Mouse (Mus musculus): Measurements from ENCODE around the gene Sirt4. TPM values are rescaled to one million over a fixed set of nuclear protein-coding genes. Genes with fewer than 3 reads are reported as not detected.
A peak's percentile ranks its signal among the peaks of the same experiment; 100 is the strongest.

Gene Sirt4
- polyA plus RNA-seq, 1 experiment: 13.6 TPM

- Histone ChIP-seq H3K4me3 (no peak overlapping the region), H3K79me2 (ENCODE audit: control insufficient read depth, insufficient read depth) (peaks cover 69% of the 10 kb centered on the region)
- TF ChIP-seq MAX (IDR thresholded peaks at IDR 0.05; ENCODE audit: low read depth): no peak
- TF ChIP-seq POLR2A (IDR thresholded peaks at IDR 0.05; ENCODE audit: insufficient read length, low read depth): no peak
- no peak for TF ChIP-seq CEBPB (IDR thresholded peaks at IDR 0.05; ENCODE audit: insufficient read depth, poor library complexity, severe bottlenecking)
- no peak for TF ChIP-seq REST (IDR thresholded peaks at IDR 0.05; ENCODE audit: insufficient read depth, insufficient read length)
- TF ChIP-seq TCF3 (IDR thresholded peaks at IDR 0.05; ENCODE audit: insufficient read length, low read depth): no peak
- no peak for TF ChIP-seq E2F4 (IDR thresholded peaks at IDR 0.05; ENCODE audit: insufficient read depth)
- no peak for TF ChIP-seq MYOG (IDR thresholded peaks at IDR 0.05; ENCODE audit: control insufficient read depth in 1 of 3, insufficient read depth in 1 of 3, insufficient read length in 2 of 3, low read depth in 2 of 3)
- no peak for TF ChIP-seq MYOD1 (IDR thresholded peaks at IDR 0.05; ENCODE audit: control insufficient read depth in 1 of 3, insufficient read length in 2 of 3, low read depth in 2 of 3)
- TF ChIP-seq SRF (IDR thresholded peaks at IDR 0.05; ENCODE audit: control insufficient read depth, insufficient read length, low read depth): no peak
- no peak for TF ChIP-seq TCF12 (IDR thresholded peaks at IDR 0.05; ENCODE audit: insufficient read depth, poor library complexity, severe bottlenecking)
- TF ChIP-seq USF1 (IDR thresholded peaks at IDR 0.05; ENCODE audit: low read depth): no peak
- TF ChIP-seq POLR2AphosphoS2 (IDR thresholded peaks at IDR 0.05; ENCODE audit: insufficient read length, low read depth): no peak
Observed at GRCm38 (mm10) chr5:115524471-115524870, 39.9 kb upstream of the Sirt4 start.

GRCm38 (mm10) chr5:115523971-115524370 is 39.4 kb upstream of the Sirt4 start:
- Histone ChIP-seq H3K27me3 (ENCODE audit: control insufficient read depth, insufficient read depth, insufficient read length) (no peaks in the 10 kb centered on the region), H3K4me2 (ENCODE audit: low read depth) (peak overlapping the region; percentile 25), H3K79me2 (ENCODE audit: control insufficient read depth, insufficient read depth) (peaks cover 73% of the 10 kb centered on the region), H3ac (ENCODE audit: control insufficient read depth, insufficient read length) (no peak overlapping the region), H3K36me3 (ENCODE audit: control insufficient read depth, insufficient read depth) (no peaks in the 10 kb centered on the region), H3K4me3 (no peak overlapping the region)
- TF ChIP-seq MAX (IDR thresholded peaks at IDR 0.05; ENCODE audit: low read depth) (no peak), TCF3 (IDR thresholded peaks at IDR 0.05; ENCODE audit: insufficient read length, low read depth) (peak; percentile 52), MYOD1 (IDR thresholded peaks at IDR 0.05; ENCODE audit: control insufficient read depth in 1 of 3, insufficient read length in 2 of 3, low read depth in 2 of 3) (peak in 2 of 3 experiments; percentile 22 to 89), REST (IDR thresholded peaks at IDR 0.05; ENCODE audit: insufficient read depth, insufficient read length) (no peak), TCF12 (IDR thresholded peaks at IDR 0.05; ENCODE audit: insufficient read depth, poor library complexity, severe bottlenecking) (no peak), POLR2AphosphoS2 (IDR thresholded peaks at IDR 0.05; ENCODE audit: insufficient read length, low read depth) (peak; percentile 26), MYOG (IDR thresholded peaks at IDR 0.05; ENCODE audit: control insufficient read depth in 1 of 3, insufficient read depth in 1 of 3, insufficient read length in 2 of 3, low read depth in 2 of 3) (peak in 2 of 3 experiments; percentile 74 to 90)

More at GRCm38 (mm10) chr5:115524471-115524870, 39.9 kb upstream of the Sirt4 start:
- no peak overlapping the region for H3ac ChIP-seq (ENCODE audit: control insufficient read depth, insufficient read length)
- H3K36me3 ChIP-seq (ENCODE audit: control insufficient read depth, insufficient read depth): no peaks in the 10 kb centered on the region
- H3K27me3 ChIP-seq (ENCODE audit: control insufficient read depth, insufficient read depth, insufficient read length): no peaks in the 10 kb centered on the region
- H3K4me2 ChIP-seq (ENCODE audit: low read depth): peak overlapping the region; percentile 25

GRCm38 (mm10) chr5:115522981-115523499 is 38.5 kb upstream of the Sirt4 start:
- Histone ChIP-seq H3K4me3 (no peak overlapping the region), H3K27me3 (ENCODE audit: control insufficient read depth, insufficient read depth, insufficient read length) (no peaks in the 10 kb centered on the region), H3K4me2 (ENCODE audit: low read depth) (no peak overlapping the region), H3K79me2 (ENCODE audit: control insufficient read depth, insufficient read depth) (peaks cover 74% of the 10 kb centered on the region), H3K36me3 (ENCODE audit: control insufficient read depth, insufficient read depth) (no peaks in the 10 kb centered on the region), H3ac (ENCODE audit: control insufficient read depth, insufficient read length) (no peak overlapping the region)
- TF ChIP-seq USF1 (IDR thresholded peaks at IDR 0.05; ENCODE audit: low read depth) (no peak), E2F4 (IDR thresholded peaks at IDR 0.05; ENCODE audit: insufficient read depth) (no peak), TCF12 (IDR thresholded peaks at IDR 0.05; ENCODE audit: insufficient read depth, poor library complexity, severe bottlenecking) (no peak), MYOG (IDR thresholded peaks at IDR 0.05; ENCODE audit: control insufficient read depth in 1 of 3, insufficient read depth in 1 of 3, insufficient read length in 2 of 3, low read depth in 2 of 3) (no peak), SRF (IDR thresholded peaks at IDR 0.05; ENCODE audit: control insufficient read depth, insufficient read length, low read depth) (no peak), MAX (IDR thresholded peaks at IDR 0.05; ENCODE audit: low read depth) (no peak), POLR2AphosphoS2 (IDR thresholded peaks at IDR 0.05; ENCODE audit: insufficient read length, low read depth) (no peak), MYOD1 (IDR thresholded peaks at IDR 0.05; ENCODE audit: control insufficient read depth in 1 of 3, insufficient read length in 2 of 3, low read depth in 2 of 3) (no peak), TCF3 (IDR thresholded peaks at IDR 0.05; ENCODE audit: insufficient read length, low read depth) (no peak), CEBPB (IDR thresholded peaks at IDR 0.05; ENCODE audit: insufficient read depth, poor library complexity, severe bottlenecking) (no peak), POLR2A (IDR thresholded peaks at IDR 0.05; ENCODE audit: insufficient read length, low read depth) (no peak), REST (IDR thresholded peaks at IDR 0.05; ENCODE audit: insufficient read depth, insufficient read length) (no peak)

GRCm38 (mm10) chr5:115522531-115522930 is 38.0 kb upstream of the Sirt4 start:
- TF ChIP-seq TCF3 (IDR thresholded peaks at IDR 0.05; ENCODE audit: insufficient read length, low read depth): no peak
- TF ChIP-seq SRF (IDR thresholded peaks at IDR 0.05; ENCODE audit: control insufficient read depth, insufficient read length, low read depth): no peak
- no peak for TF ChIP-seq USF1 (IDR thresholded peaks at IDR 0.05; ENCODE audit: low read depth)
- no peak for TF ChIP-seq REST (IDR thresholded peaks at IDR 0.05; ENCODE audit: insufficient read depth, insufficient read length)
- no peak for TF ChIP-seq CEBPB (IDR thresholded peaks at IDR 0.05; ENCODE audit: insufficient read depth, poor library complexity, severe bottlenecking)
- TF ChIP-seq MAX (IDR thresholded peaks at IDR 0.05; ENCODE audit: low read depth): no peak
- TF ChIP-seq MYOG (IDR thresholded peaks at IDR 0.05; ENCODE audit: control insufficient read depth in 1 of 3, insufficient read depth in 1 of 3, insufficient read length in 2 of 3, low read depth in 2 of 3): no peak
- TF ChIP-seq TCF12 (IDR thresholded peaks at IDR 0.05; ENCODE audit: insufficient read depth, poor library complexity, severe bottlenecking): no peak
- TF ChIP-seq E2F4 (IDR thresholded peaks at IDR 0.05; ENCODE audit: insufficient read depth): no peak
- TF ChIP-seq MYOD1 (IDR thresholded peaks at IDR 0.05; ENCODE audit: control insufficient read depth in 1 of 3, insufficient read length in 2 of 3, low read depth in 2 of 3): no peak
- TF ChIP-seq POLR2AphosphoS2 (IDR thresholded peaks at IDR 0.05; ENCODE audit: insufficient read length, low read depth): no peak
- no peak for TF ChIP-seq POLR2A (IDR thresholded peaks at IDR 0.05; ENCODE audit: insufficient read length, low read depth)
- Histone ChIP-seq H3K79me2 (ENCODE audit: control insufficient read depth, insufficient read depth) (peaks cover 74% of the 10 kb centered on the region), H3K27me3 (ENCODE audit: control insufficient read depth, insufficient read depth, insufficient read length) (no peaks in the 10 kb centered on the region), H3ac (ENCODE audit: control insufficient read depth, insufficient read length) (no peak overlapping the region), H3K4me2 (ENCODE audit: low read depth) (peak overlapping the region; percentile 43), H3K4me3 (no peak overlapping the region), H3K36me3 (ENCODE audit: control insufficient read depth, insufficient read depth) (no peaks in the 10 kb centered on the region)
